Mouse (Mus musculus) kidney, adult 11 months (tissue): Measurements from ENCODE around the gene Maml1.

Source experiments
- DNase-seq: peaks from one replicate; pipeline ENCODE4 v3.0.0; 2022

Maml1 gene

DNA sequence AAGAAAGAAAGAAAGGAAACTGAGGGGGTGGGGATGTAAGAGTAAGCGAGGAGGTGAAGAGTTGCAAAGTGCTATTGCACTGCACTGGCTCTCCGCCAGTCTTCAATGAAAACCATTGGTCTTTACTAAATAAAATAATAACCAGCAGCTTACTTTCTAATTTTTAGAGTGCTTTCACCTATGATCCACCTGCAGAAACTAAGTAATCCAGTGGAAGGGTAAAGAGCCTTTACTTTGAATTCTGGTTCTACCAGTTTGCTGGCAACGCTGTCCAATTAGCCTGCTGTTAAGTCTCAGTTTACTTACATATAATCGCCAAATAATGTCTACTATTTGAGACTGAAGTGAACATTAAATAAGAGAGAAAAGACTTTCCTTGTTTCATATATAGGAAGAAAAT is 13.1 kb downstream of the Maml1 start:
- DNase-seq = no peak

DNA sequence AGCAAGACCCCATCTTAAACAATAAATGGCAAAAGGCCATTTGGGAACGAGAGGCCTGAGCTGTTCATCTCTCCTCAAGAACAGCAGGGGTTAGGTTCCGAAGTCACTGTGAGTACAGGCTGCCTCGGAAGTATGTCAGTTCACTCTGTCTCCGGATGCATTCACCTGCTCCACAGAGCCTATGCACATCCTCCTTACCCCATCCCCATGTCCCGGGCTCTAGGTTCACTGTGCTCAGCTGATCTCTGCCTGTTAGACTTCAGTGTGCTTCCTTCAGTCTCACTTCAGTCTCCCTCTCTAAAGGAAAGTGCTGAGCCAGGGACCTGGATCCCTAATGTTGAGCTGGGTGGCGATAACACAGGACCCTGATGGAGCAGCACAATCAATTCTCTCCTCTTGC is 14.4 kb downstream of the Maml1 start:
- no peak for DNase-seq

DNA sequence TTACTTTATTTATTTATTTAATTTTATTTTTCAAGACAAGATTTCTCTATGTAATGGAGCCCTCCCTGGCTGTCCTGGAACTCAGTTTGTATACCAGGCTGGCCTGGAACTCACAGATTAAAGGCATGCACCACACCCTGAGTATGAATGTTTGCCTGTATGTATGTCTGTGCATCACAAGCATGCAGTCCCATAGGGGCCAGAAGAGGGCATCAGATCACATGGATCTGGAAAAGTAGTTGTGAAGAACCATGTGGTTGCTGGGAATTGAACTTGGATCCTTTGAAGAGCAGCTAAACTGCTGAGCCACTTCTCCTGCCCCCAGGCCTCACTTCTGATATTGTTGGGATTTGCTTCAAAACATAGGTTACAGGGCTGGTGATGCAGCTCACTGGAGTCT is 15.1 kb downstream of the Maml1 start:
- no peak for DNase-seq

DNA sequence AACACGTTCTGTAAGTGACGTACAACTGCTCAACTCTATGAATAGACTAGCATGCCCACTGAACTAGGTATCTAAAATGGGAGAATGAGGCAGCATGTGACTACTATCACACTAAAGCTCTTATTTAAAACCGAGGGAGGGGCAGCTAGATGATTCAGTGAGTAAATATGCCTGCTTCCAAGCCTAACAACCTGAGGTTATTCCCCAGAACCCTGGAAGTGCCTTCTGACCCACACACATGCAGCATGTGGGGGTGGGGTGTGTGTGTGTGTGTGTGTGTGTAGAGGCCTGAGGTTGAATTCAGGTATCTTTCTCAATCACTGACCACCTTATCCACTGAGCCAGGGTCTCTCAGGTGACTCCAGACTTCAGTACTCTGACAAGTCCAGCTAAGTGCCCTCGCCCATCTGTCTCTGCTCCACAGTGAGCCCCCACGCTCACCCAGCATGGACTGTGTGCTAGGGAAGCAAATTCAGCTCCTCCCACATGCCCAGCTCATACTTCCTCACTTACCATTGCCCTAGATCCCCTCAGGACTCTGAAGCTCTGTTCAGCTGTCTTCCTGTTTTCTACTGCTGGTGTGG is 16.5 kb downstream of the Maml1 start:
- DNase-seq = no peak

DNA sequence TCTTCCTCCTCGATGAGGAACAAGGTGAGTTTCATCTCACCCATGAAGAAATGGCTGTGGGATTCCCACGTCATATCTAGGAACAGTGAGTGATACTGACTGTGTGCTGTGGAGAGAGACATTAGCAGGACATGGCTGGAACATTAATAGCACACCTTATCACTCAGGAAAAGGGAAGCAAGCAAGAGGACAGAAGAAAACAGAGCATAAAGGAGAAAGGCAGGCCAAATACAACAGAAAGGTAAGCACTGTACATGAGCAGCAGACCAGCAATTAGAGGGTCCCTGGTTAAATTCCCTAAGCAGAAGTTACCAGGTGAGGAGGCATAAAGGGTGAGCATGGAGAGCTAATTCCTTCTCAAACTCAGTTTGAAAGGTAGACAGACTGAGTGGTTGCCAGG is 17.0 kb downstream of the Maml1 start:
- no peak for DNase-seq

DNA sequence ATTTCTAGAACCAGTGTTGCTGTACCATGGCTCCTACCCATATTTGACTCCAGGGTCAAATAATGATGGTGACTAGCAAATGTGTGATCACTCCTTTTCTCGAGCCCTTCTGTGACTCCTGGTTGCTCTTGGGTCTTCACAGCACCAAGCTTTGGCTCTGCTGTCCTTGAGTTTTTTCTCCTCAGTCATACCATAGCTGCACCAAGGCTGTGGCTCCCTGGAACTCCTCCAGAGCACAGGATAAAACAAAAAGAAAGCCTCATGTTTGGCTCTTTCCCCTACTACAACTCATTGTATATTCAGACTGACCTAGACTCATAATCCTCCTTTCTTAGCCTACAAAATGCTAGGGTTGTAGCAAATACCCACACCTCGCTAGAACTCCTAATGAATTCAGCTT is 19.3 kb downstream of the Maml1 start:
- no peak for DNase-seq

DNA sequence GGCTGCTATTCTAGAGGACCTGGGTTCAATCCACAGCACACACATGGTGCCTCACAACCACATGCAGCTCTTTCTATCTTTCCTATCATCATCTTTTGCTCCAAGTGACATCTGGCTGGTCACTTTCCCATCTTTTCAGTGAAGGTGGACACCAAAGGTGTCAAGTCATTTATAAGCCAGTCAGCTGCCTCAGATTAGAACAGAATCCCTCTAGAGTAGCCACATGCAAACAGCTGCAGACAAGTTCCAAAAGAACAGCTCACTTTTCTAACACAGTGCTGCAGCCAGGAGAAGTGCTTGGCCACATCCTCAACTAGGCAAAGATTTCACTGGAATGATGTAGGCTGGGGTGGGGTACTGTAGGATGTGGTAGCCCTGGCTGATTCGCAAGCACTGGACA is 22.2 kb downstream of the Maml1 start:
- DNase-seq = no peak

DNA sequence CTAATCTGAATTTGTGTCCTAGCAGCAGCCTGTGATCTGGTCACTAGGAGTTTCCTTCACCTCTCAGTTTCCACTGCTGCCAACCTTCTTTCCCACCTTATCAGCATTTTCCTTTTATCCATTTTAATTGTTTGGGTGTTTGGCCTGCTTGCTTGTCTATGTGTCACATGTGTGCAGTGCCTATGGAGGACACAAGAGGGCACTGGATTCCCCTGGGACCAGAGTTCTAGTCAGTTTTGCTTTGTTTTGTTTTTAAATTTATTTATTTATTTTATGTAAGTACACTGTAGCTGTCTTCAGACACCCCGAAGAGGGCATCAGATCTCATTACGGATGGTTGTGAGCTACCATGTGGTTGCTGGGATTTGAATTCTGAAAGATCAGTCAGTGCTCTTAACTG is 22.9 kb downstream of the Maml1 start:
- DNase-seq = no peak

DNA sequence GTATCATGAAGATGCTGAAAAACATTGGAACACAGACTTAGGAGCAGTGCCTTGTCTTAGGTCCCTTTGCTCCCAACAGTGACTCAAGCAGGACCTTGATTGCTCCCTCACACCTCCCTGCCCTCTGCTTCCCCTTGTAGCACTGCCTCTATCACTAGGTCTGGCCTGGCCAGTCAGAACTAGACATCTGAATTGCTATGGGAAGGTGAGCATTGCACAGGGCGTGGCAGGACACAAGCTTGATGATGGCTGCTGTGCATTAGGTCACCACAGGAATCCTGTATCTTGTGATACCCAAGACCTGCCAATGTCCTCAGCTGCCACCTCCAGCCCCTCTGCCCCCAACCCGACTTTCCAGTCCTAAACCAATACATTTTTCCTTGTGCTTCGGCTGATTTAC is 25.1 kb downstream of the Maml1 start:
- no peak for DNase-seq

DNA sequence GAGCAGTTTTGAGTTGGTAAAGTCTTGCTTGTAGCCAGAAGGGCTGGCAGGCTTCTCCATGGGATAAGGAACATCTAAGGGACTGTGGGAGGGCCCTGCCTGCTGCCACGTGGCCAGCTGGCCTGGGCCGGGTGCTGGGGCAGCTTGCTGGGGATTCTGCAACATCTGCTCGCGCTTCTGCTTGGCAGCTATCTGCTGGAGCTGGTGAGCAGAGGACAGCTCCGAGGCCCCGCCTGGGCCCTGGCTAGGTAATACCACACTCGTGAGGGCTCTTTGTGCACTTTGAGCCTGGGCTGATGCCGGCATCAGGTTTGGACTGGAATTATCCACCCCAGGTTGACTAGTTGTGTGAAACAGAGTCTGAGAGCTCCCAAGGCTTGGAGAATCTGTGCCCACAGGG is 26.2 kb downstream of the Maml1 start:
- peak; percentile 94 for DNase-seq

DNA sequence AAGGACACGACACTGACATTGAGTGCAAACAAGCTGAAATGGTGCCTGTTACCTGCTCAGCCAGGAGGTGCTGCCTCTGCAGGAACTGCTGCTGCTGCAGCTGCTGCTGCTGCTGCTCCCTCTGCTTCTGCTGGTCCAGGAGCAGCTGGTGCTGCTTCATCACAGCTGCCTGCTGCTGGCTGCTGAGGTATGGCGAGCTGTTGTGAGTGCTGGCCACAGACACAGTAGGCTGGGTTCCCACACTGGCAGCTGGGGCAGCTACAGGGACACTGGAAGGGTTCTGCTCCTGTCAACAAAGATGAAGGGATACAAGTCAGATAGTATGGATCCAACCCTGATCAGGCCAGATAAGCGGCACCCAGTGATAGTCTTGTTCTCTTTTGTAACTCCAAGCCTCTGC is 28.9 kb downstream of the Maml1 start:
- DNase-seq = no peak

DNA sequence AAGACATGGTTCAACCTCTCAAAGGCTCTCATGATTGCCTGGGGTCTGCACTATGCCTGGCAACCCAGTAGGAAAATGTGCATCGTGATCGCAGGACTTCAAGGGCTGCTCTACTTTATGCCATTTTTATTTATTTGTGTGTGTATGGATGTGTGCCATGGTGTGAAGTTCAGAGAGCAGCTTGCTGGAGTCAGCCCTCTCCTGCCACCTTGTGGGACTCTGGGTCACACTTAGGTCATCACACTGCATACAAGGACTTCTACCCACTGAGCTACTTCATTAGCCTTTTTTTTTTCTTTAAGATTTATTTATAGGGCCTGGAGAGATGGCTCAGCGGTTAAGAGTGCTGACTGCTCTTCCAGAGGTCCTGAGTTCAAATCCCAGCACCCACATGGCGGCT is 30.1 kb downstream of the Maml1 start:
- peak; percentile 58 for DNase-seq

DNA sequence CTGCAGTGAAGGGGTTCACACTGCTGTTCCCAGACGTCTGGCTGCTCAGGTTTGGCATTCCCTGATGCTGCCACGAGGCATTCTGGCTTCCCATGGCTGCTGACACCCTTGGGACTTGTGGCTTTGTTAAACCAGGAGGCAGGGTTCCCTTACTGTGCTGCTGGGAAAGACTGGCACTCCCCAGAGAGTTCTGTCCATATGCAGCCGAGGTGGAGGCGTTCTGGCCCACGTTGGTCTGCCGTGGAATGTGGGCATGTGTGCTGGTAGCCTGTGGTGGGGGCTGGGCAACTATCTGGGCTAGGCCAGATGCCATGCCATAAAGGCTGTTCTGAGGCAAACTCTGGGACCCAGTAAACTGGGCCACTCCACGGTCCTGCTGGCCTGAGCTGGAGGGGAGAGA is 33.8 kb downstream of the Maml1 start:
- DNase-seq = no peak

DNA sequence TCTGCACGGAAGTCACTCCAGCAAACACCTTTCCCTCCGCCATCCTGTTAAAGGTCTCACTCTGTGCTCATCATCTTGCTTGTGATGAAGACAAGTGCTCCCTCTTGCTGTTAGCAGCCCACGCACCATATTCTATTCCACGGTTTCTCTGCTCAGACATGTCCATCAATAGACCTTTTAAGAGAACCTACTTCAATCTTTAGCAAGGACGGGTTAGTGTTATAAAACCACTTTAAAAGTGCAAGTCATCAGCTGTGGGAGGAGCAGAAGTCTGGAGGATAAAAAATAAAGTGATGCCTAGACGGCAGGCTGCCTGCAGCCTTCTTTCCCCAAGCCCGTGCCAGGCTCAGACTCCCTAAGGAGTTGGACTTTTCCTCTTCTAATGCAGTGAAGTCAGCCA is 35.5 kb downstream of the Maml1 start:
- no peak for DNase-seq

DNA sequence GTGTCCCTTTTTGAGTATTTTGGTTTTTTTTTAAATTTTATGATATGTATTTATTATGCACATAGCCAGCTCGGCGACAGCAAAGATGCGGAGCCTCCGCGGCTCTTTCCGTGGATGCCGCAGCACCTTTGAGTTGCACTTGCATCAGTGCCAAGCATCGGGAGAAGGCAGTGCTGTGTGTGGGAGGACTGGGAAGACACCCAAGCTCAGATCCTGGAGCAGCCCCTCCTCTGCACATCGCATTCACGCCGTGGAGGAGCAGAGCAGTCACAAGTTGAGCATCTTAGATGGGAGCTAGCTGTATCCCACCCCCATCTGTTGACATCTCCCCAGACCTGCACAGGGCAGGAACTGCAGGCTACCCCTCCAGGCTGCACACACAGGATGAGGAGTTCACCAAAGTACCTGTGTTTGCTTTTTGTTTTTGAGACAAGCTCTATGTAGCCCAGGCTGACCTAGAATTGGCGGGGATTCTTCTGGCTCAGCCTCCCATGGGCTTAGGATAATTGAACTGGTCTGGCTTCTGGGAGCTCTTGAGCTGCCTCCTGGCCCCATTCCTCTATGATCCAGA is 38.0 kb downstream of the Maml1 start:
- DNase-seq = no peak

DNA sequence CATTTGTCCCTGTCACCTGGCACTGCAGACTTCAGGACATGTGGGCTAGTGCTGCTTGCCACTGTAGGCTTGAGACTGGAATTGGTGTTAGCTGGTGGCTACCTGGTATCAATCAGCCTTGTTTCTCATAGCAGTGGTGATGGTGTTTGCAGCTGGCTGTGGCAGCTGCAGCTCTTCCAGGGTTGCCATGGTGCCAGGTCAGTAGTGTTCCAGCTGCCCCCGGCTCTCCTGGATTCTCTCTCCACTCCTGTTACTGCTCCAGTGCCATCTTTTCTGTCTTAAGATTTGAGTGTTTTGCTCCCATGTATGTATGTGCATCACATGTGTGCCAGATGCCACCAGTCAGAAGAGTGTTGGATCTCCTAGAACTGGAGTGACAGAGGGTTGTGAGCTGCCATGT is 38.7 kb downstream of the Maml1 start:
- DNase-seq = no peak

DNA sequence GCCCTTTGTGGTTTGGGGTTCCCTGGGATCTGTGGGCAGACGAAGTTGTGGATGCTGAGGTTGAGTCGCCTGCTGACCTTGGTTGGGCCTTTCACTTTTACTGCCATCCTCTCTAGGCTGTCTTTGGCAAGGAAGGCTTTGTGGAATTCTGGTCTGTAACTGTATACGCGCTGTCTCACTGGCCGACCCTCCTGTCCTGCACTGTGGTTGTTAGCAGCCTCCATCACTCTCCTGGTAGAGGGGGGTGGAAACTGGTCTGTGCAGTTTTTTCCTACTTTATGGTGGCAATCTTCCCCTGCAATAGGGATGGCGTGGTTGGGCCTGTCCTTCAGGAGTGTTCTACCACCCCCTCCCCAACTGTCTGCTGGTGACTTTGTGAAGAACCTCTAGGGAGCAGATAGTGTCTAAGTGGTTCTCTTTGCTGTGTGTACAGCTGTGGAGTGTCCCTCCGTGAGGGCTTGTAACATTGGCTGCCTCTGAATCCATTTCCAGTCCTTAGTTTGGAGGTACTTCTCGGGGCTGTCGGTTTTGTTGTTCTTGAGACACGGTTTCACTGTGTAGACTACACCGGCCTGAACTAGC is 39.3 kb downstream of the Maml1 start:
- no peak for DNase-seq

DNA sequence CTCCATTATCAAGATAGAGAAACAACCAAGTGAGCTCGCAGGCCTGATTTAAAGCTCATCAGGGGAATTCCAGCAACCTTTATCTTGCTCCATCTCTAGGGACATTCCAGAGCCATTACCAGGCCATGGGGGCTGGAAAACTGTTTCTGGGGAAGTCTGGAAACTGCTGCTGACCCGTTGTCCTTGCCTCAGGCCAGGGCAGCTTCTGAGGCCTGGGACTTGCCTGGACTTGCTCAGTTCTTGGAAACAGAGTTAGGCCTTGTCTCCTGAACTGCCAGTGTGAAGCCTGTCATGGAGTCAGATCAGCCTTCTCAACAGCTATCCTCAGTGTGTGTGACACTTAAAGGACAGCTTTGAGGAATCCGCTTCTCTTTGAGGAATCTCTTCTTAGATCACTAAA is 39.9 kb downstream of the Maml1 start:
- peak; percentile 67 for DNase-seq

DNA sequence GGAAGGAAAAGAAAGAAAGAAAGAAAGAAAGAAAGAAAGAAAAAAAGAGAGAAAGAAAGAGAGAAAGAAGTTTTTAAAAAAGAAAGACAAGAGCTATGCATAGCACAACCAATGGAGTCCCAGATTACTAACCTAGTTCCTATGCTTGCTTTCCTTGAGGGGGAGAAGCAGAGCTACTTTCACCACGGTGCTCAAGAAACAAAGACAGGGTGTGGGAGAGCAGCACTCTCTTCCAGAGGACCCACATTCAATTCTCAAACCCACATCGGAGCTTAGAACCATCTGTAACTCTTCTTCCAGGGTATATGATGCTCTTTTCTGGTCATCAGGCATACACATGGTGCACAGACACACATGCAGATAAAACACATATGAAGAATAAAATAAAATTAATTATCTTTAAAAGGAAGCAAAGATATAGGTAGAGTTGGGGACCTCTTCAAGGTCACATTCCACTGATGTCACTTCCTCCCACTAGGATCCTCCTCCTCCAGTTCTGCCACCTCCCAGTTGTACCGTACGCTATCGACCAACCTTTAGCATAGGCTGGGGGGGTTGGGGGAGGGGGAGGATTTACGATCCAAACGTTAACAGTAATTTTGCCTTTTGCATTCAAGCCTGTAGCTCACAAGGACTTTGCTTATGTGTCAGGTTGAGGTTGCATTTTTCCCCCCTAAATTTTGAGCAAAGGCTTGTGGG is 43.5 kb downstream of the Maml1 start:
- DNase-seq = no peak

DNA sequence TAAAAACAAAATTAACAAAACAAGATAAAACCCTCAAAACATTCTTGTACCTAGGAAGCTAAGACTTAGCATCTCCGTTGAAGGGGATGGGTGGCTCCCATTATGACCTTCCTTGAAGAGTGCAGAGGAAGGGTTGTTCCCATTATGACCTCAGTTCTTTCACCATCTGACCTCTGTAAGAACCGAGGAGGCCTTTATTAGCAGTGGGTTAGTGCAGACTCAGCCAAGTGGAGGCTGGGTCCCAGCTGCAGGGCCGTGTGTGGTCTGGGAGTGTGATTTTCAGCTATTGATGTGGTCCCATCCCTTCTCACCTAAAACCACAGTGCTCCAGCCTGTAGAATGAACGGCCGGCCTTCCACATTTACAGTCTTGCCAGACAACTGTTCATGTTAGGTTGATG is 46.8 kb downstream of the Maml1 start:
- DNase-seq = no peak

DNA sequence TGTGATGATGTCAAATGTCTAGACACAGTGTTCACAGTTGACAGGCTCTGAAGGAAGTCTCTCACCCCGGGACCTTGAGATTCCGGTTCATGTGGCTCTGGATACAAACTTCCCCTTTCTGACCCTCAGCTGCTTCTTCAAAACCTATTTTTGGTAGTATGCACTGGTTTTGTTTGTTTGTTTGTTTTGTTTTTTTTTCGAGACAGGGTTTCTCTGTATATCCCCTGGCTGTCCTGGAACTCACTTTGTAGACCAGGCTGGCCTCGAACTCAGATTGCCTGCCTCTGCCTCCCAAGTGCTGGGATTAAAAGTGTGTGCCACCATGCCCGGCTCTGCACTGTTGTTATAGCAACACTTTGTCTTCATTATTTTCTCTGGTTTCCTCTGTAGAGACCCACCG is 48.2 kb downstream of the Maml1 start:
- no peak for DNase-seq

DNA sequence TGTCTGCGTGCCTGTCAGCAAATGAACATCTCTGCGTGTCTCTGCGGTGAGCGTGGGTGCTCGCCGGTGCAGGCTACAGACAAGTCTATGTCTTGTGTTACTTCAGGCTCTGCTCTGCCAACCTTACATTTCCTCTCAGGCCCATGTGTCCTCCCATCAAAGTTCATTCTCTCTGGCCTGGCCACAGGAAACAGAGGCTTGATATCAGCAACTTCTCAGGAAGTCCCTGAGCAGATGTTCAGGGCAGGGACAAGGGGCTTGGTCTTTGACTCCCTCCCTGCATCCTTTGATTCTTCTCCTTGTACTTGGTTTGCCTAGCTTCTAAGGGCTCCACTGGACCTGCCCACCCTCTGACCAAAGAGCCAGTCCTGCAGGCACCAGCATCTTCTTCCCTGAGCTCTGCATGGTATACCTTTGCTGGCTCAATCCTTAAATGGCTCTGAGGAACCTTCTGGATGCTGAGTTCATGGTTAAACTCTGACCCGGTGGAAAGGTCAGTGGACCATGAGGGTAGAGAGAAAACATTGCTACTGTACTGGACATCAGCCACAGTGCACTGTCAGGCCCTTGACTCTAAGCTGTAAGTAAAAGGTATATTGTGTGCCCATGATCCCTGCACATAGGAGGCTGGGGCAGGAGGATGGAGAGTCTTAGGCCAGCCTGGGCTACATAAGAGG is 51.7 kb downstream of the Maml1 start:
- peak; percentile 67 for DNase-seq

DNA sequence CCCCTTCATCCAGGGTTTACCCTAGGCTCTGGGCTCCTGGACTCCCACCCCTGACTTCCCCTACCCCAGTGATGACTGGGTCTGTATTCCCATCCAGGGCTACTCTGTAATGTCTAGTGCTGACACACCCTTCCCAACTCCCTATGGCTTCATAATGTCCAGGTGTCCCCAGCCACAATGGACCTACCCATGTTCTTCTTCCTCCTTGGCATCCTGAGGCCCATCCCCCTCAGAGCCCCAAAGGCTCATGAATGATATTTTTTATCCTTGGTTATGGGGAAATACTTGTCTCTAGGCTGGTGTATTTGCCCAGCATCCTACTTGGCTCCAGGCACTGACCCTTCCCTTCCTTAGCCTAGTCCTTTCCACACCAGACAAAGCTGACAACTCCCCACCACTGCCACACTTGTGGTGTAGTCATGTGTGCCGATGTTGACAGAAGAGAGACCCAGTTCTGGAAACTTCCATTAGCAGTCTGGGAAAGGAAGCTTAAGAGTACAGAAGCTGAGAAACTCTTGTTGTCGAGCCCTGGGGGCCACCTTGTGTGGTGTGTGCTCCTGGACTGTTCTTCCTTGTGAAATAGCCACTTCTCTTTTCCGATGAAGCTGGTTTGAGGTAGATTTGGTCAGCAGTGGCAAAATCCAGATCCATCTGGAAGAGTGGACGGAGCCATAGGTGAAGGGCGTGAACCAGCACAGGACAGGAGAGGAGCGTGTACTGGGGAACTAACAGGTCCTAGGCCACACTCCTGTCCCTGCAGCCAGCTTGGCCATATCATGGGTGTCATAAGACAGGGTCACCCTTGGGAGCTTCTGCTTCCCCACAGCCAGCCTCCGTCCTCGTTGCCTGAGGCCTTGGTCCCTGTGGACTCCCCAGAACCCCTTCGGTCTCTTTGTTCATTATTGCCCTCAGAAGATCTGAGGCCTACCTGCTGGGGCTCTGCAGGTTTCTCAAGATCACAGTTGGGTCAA is 53.0 kb downstream of the Maml1 start:
- DNase-seq = no peak
